Mouse (Mus musculus) embryonic facial prominence, embryonic 14.5 days (tissue): ENCODE data around the gene Ntpcr. TPM values are rescaled to one million over a fixed set of nuclear protein-coding genes. Genes with fewer than 3 reads are reported as not detected.

Source experiments
- ATAC-seq: fragments of 200-750 bp; cut with Nextera tagmentation; 2 replicates; pipeline ENCODE4 v1.8.0; 2017; ENCODE audit warnings: low read depth, moderate number of reproducible peaks, moderate TSS enrichment
- DNase-seq: peaks from one replicate; pipeline ENCODE4 v3.0.0-alpha.2; 2015; ENCODE audit warnings: low spot score
- H3K27ac ChIP-seq: fragments of 300-500 bp; sonication (generic); replicated peaks from 2 replicates; pipeline ENCODE4 v1.5.1; 2014; ENCODE audit warnings: low read depth, mild to moderate bottlenecking, low read length, moderate library complexity
- H3K27me3 ChIP-seq: fragments of 300-500 bp; sonication (generic); replicated peaks from 2 replicates; pipeline ENCODE4 v1.6.1; 2014; ENCODE audit warnings: low read length; ENCODE audit not compliant: control insufficient read depth, insufficient read depth
- H3K36me3 ChIP-seq: fragments of 300-500 bp; sonication (generic); 2 replicates; pipeline ENCODE4 v1.6.1; 2014; ENCODE audit warnings: low read length, mixed read lengths; ENCODE audit not compliant: control insufficient read depth, insufficient read depth
- H3K4me1 ChIP-seq: fragments of 300-500 bp; sonication (generic); 2 replicates; pipeline ENCODE4 v1.6.1; 2014; ENCODE audit warnings: antibody characterized with exemption, low read length; ENCODE audit not compliant: control insufficient read depth, insufficient read depth
- H3K4me2 ChIP-seq: fragments of 300-500 bp; sonication (generic); 2 replicates; pipeline ENCODE4 v1.6.1; 2014; ENCODE audit warnings: low read depth, mild to moderate bottlenecking, low read length, moderate library complexity, mixed read lengths
- H3K4me3 ChIP-seq: fragments of 300-500 bp; sonication (generic); 2 replicates; pipeline ENCODE4 v1.5.1; 2014; ENCODE audit warnings: low read depth, mild to moderate bottlenecking, low read length
- H3K9ac ChIP-seq: fragments of 300-500 bp; sonication (generic); 2 replicates; pipeline ENCODE4 v1.6.1; 2014; ENCODE audit warnings: low read depth, mild to moderate bottlenecking, low read length, moderate library complexity, mixed read lengths
- H3K9me3 ChIP-seq: fragments of 300-500 bp; sonication (generic); 2 replicates; pipeline ENCODE4 v1.6.1; 2016; ENCODE audit warnings: low read length; ENCODE audit not compliant: control insufficient read depth
- WGBS: fragments of 180-500 bp; shearing (Covaris S2); extraction: QIAGEN DNeasy Blood & Tissue Kit; methylation state at CpG from one replicate; pipeline ENCODE4 v1.1.7; 2014; 5-methylcytosine and 5-hydroxymethylcytosine counted together
- polyA plus RNA-seq: library from polyadenylated mRNA; unstranded; fragments of >200 nt; fragmentation: Nextera tagmentation; extraction: Ambion mirVana; gene quantifications from 2 replicates; pipeline ENCODE4 v1.2.1, GENCODE M21; 2014

The Ntpcr gene
- polyA plus RNA-seq, 1 experiment from 2014 or later: 39.5 TPM

DNA sequence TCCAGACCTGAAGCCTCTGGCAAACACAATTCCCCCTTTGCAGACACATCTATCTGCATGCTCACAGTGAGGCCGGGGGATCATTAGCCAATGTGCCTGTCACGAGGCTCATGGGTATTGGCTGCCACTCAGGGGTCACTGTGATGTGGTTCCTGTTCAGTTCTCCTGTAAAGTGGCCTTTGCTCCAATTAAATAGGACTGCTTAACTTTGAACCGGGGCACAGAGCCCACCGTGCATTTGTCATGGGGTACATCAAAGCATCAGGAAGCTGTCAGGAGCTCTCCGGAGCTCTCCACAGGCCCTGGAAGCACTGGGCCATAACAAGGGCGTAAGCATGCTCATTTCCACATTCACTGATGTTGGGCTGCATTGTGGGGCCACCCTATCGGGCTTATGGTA lies 13.2 kb upstream of the Ntpcr start:
- H3K9ac ChIP-seq: no peak overlapping the region
- no peak overlapping the region for H3K4me3 ChIP-seq
- ATAC-seq (no peak), DNase-seq (no peak)
- no peaks in the 10 kb centered on the region for H3K36me3 ChIP-seq
- H3K4me2 ChIP-seq: no peak overlapping the region
- no peak overlapping the region for H3K27ac ChIP-seq
- H3K9me3 ChIP-seq: no peaks in the 10 kb centered on the region
- 34% methylated on average over 7 of the region's 7 CpGs for WGBS
- no peaks in the 10 kb centered on the region for H3K4me1 ChIP-seq
- no peaks in the 10 kb centered on the region for H3K27me3 ChIP-seq

DNA sequence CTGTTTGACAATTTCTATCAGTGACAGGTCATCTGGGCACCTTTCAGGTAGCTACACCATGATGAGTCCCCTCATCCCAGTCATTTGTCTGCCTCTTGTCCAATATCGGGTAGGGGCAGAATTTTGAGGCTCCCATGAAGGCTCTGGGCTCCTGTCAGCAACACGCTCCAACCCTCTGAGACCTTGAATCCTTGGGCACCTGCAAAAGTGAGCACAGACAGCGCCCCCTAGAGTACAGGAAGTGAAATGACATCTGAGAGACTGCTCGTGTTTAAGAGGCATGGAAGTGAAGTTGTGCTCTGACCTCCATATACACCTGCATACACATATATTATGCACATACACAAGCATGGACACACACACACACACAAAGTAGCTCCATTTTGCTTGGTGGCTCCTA lies 10.8 kb upstream of the Ntpcr start:
- no peaks in the 10 kb centered on the region for H3K4me1 ChIP-seq
- H3K4me3 ChIP-seq: no peak overlapping the region
- no peaks in the 10 kb centered on the region for H3K36me3 ChIP-seq
- no peak overlapping the region for H3K4me2 ChIP-seq
- no peak overlapping the region for H3K27ac ChIP-seq
- H3K27me3 ChIP-seq: no peaks in the 10 kb centered on the region
- 69% methylated on average over 4 of the region's 4 CpGs for WGBS
- DNase-seq: no peak
- no peaks in the 10 kb centered on the region for H3K9me3 ChIP-seq
- H3K9ac ChIP-seq: no peak overlapping the region
- no peak for ATAC-seq

GRCm38 (mm10) chr8:125722675-125723074 lies 7.1 kb upstream of the Ntpcr start:
- Histone ChIP-seq H3K36me3 (no peaks in the 10 kb centered on the region), H3K27ac (no peak overlapping the region), H3K9me3 (no peaks in the 10 kb centered on the region), H3K4me2 (no peak overlapping the region), H3K27me3 (no peaks in the 10 kb centered on the region), H3K9ac (no peak overlapping the region), H3K4me1 (no peaks in the 10 kb centered on the region; the same call in 1 of the 2 replicates), H3K4me3 (no peak overlapping the region)
- ATAC-seq (no peak), DNase-seq (no peak)
- 85% methylated on average over 7 of the region's 7 CpGs for WGBS

DNA sequence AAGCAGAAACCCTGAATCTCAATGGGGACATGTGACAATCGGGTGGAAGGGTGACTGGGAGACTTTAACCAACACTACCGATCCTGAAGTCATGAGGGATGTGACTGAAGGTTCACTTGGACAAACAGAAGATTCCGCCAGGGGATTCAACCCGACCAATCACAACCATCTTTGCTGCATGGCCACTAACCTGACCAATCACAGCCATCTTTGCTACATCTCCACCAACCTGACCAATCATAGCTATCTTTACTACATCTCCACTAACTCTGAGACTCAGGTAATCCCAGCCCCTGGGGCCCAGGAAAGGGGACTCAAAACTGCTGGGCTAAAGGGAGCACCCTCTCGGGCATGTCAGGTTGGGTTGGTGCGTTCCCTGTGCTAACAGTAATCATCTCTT lies 6.3 kb upstream of the Ntpcr start:
- no peak overlapping the region for H3K4me3 ChIP-seq
- no peak overlapping the region for H3K9ac ChIP-seq
- no peaks in the 10 kb centered on the region for H3K36me3 ChIP-seq
- no peaks in the 10 kb centered on the region for H3K27me3 ChIP-seq
- no peaks in the 10 kb centered on the region; the same call in 1 of the 2 replicates for H3K4me1 ChIP-seq
- WGBS: 88% methylated on average over 6 of the region's 6 CpGs
- DNase-seq (no peak), ATAC-seq (no peak)
- H3K9me3 ChIP-seq: no peaks in the 10 kb centered on the region
- no peak overlapping the region for H3K27ac ChIP-seq
- H3K4me2 ChIP-seq: no peak overlapping the region

DNA sequence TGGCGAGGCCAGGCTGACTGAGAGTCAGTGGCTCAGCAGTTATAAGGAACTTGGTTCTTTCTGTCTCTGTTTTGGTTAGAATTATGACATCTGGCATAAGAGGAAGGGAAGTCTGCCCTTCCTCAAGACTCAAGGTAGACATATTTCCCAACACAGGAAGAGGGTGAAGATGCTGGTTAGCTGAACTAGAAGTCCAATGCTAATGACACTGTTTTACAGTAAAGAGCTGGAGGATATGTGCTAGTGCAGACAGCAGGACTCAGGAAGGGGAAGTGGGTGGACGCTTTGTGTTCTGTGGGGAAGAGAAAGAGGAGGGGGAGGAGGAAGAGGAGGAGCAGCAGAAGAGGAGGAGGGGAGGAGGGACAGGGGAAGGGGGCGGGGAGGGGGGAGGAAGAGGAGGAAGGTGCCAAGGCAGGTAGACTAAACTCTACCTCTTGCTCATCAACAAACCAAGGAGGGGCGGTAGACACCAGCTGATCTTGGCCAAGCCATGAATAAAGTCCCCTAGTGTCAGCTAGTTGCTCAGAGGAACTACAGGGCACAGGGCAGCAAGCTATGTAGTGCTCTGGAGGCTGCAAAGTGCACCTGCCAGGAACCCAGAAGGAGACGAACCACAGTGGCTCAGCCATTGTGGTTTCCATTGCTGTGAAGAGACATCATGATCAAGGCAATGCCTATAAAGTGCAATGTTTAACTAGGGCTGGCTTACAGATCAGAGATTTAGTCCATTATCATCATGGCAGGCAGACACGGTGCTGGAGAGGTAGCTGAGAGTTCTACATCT lies 4.5 kb upstream of the Ntpcr start:
- H3K27me3 ChIP-seq: no peaks in the 10 kb centered on the region
- ATAC-seq: no peak
- WGBS: 80% methylated on average over 6 of the region's 6 CpGs

GRCm38 (mm10) chr8:125726143-125726542 lies 3.6 kb upstream of the Ntpcr start:
- no peaks in the 10 kb centered on the region for H3K27me3 ChIP-seq
- no peaks in the 10 kb centered on the region for H3K36me3 ChIP-seq
- ATAC-seq (no peak), DNase-seq (no peak)
- H3K9ac ChIP-seq: no peak overlapping the region
- H3K4me1 ChIP-seq: no peaks in the 10 kb centered on the region; the same call in none of the 2 replicates
- no peaks in the 10 kb centered on the region for H3K9me3 ChIP-seq
- no peak overlapping the region for H3K4me2 ChIP-seq
- H3K27ac ChIP-seq: no peak overlapping the region
- 87% methylated on average over 4 of the region's 4 CpGs for WGBS
- no peak overlapping the region for H3K4me3 ChIP-seq

More for the DNA sequence above, 4.5 kb upstream of the Ntpcr start:
- H3K9me3 ChIP-seq: no peaks in the 10 kb centered on the region
- H3K9ac ChIP-seq: no peak overlapping the region
- H3K4me2 ChIP-seq: no peak overlapping the region
- no peak overlapping the region for H3K27ac ChIP-seq
- no peak for DNase-seq
- no peaks in the 10 kb centered on the region; the same call in none of the 2 replicates for H3K4me1 ChIP-seq
- H3K4me3 ChIP-seq: no peak overlapping the region
- no peaks in the 10 kb centered on the region for H3K36me3 ChIP-seq

DNA sequence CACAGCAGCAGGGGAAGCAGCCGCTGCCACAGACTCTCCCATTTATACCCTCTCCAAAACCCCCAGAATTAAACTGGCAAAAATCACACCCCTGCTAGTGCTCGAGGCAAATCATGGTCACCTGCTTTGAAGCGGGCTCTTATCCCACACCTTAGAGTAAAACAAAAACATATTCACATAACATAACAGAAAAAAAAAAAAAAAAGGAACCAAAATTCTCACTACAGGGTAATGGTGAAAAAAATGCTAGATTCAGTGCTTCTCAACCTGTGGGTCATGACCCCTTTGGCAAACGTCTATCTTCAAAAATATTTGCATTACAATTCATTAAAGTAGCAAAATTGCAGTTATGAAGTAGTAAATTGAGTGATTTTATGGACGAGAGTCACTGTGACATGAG lies 2.8 kb upstream of the Ntpcr start:
- no peak overlapping the region for H3K4me3 ChIP-seq
- DNase-seq (no peak), ATAC-seq (no peak)
- no peaks in the 10 kb centered on the region for H3K36me3 ChIP-seq
- no peak overlapping the region for H3K4me2 ChIP-seq
- H3K9me3 ChIP-seq: no peaks in the 10 kb centered on the region
- WGBS: 77% methylated on average over 5 of the region's 5 CpGs
- H3K9ac ChIP-seq: no peak overlapping the region
- H3K27me3 ChIP-seq: no peaks in the 10 kb centered on the region
- no peaks in the 10 kb centered on the region; the same call in none of the 2 replicates for H3K4me1 ChIP-seq
- no peak overlapping the region for H3K27ac ChIP-seq

- Histone ChIP-seq H3K4me3 (no peak overlapping the region), H3K4me1 (no peaks in the 10 kb centered on the region; the same call in none of the 2 replicates), H3K36me3 (no peaks in the 10 kb centered on the region), H3K9ac (no peak overlapping the region), H3K27ac (no peak overlapping the region), H3K27me3 (no peaks in the 10 kb centered on the region), H3K9me3 (no peaks in the 10 kb centered on the region), H3K4me2 (no peak overlapping the region)
- WGBS: 45% methylated on average over 8 of the region's 8 CpGs
- no peak for DNase-seq
- no peak for ATAC-seq
Observed at GRCm38 (mm10) chr8:125727797-125728196, 2.0 kb upstream of the Ntpcr start.
